ENCODE assay signal across 9 mouse cellular contexts in the genomic region with DNA sequence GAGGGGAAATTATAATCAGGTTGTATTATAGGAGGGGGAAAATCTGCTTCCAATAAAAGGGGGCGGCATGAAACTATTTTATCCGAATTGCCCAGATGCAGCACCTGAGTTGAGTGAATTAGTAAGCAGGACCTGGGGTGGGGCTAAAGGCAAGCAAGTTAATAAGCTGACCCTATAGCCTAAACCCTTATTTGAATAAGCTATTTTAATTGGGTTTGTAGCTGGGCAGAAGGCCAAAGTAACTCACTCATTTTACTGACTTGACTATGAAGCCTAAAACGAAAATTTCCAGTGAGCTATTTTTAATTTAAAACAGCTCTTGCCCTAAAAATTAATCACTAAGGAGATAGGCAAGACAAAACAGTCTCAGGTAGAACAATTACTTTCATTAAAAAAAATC. TPM values are rescaled to one million over a fixed set of nuclear protein-coding genes. Genes with fewer than 3 reads are reported as not detected.
A peak's percentile ranks its signal among the peaks of the same experiment; 100 is the strongest.
DNase-seq lines count a peak whose midpoint lies in the region; ATAC-seq and TF ChIP-seq lines count a peak whose summit lies in the region.
"Had no signal": no experiment of that assay in that cellular context is flagged by ENCODE, and none has a peak within 500 bp of the region (broad histone marks: within the 10 kb centered on the region; RNA-seq: fewer than 3 reads in every experiment).

No protein-coding gene starts in this region.

- no peak overlapping the region for H3K4me2 ChIP-seq in forebrain, embryonic 11.5 days (ENCODE audit: low read depth, low read length, severe bottlenecking)
- H3K4me2 ChIP-seq in liver, embryonic 14.5 days (ENCODE audit: low read depth): peak overlapping the region; percentile 90

- H3K9ac ChIP-seq in forebrain, embryonic 11.5 days (ENCODE audit: low read length): no peak overlapping the region
- H3K9ac ChIP-seq in liver, embryonic 14.5 days (replicated peaks): no peak overlapping the region

- no peak overlapping the region for H3K27ac ChIP-seq in forebrain, embryonic 11.5 days (ENCODE audit: low read depth, low read length)
- H3K27ac ChIP-seq in liver, embryonic 14.5 days: no peak overlapping the region

- H3K4me3 ChIP-seq in forebrain, embryonic 11.5 days (ENCODE audit: low read depth, low read length): no peak overlapping the region
- H3K4me3 ChIP-seq in liver, embryonic 14.5 days (ENCODE audit: insufficient read depth in 1 of 2, low read depth in 2 of 2, low read length in 2 of 2): peak overlapping the region in 1 of 2 experiments; percentile 77; a peak in 2 of 4 replicates

- no peak for TF ChIP-seq CTCF in liver, embryonic 14.5 days (IDR thresholded peaks at IDR 0.05; ENCODE audit: low read depth)

- no peak for TF ChIP-seq EP300 in liver, embryonic 14.5 days (IDR thresholded peaks at IDR 0.05; ENCODE audit: low read depth)

- peak; percentile 57 for DNase-seq in kidney, adult 9 months
- no peak for DNase-seq in kidney, postnatal 4 days
- peak; percentile 24 for DNase-seq in MN1 (ENCODE audit: low spot score)
- DNase-seq in forebrain, embryonic 11.5 days (ENCODE audit: low spot score): peak; percentile 16
- DNase-seq in liver, embryonic 14.5 days (ENCODE audit: low read depth in 3 of 3, low spot score in 3 of 3): no peak
- DNase-seq in embryo, embryonic 9.5 days (ENCODE audit: extremely low spot score): no peak
- DNase-seq in right cerebral cortex, adult 18-20 months: no peak
- no peak for DNase-seq in natural killer cell, adult 2 months (ENCODE audit: low spot score in 2 of 2)

- no peaks in the 10 kb centered on the region for H3K9me3 ChIP-seq in forebrain, embryonic 11.5 days (ENCODE audit: control insufficient read depth, low read length)
- H3K9me3 ChIP-seq in liver, embryonic 14.5 days (ENCODE audit: control insufficient read depth, low read length): no peaks in the 10 kb centered on the region

- H3K4me1 ChIP-seq in forebrain, embryonic 11.5 days (replicated peaks; ENCODE audit: control insufficient read depth, insufficient read depth, low read length): peaks cover 3% of the 10 kb centered on the region; the same call in 1 of the 2 replicates
- H3K4me1 ChIP-seq in liver, embryonic 14.5 days (replicated peaks; ENCODE audit: control insufficient read depth in 2 of 2, insufficient read depth in 2 of 2, low read length in 1 of 2): peaks cover 3 to 7% of the 10 kb centered on the region in 2 experiments; a peak in 3 of 4 replicates

- no peaks in the 10 kb centered on the region for H3K36me3 ChIP-seq in forebrain, embryonic 11.5 days (ENCODE audit: control insufficient read depth, insufficient read depth, low read length)
- H3K36me3 ChIP-seq in liver, embryonic 14.5 days (replicated peaks; ENCODE audit: control insufficient read depth, insufficient read depth, low read depth): no peaks in the 10 kb centered on the region

- WGBS in forebrain, embryonic 11.5 days: 35% methylated on average over 3 of the region's 3 CpGs
- 60% methylated on average over 3 of the region's 3 CpGs for WGBS in liver, embryonic 14.5 days (ENCODE audit: insufficient replicate concordance)

- H3K27me3 ChIP-seq in forebrain, embryonic 11.5 days (ENCODE audit: control insufficient read depth, insufficient read depth, low read length): peaks cover 7% of the 10 kb centered on the region
- H3K27me3 ChIP-seq in liver, embryonic 14.5 days (ENCODE audit: control insufficient read depth, insufficient read depth, low read length): peaks cover 5% of the 10 kb centered on the region

- ATAC-seq in forebrain, embryonic 11.5 days (replicated peaks; ENCODE audit: low FRiP score): no peak
- ATAC-seq in liver, embryonic 14.5 days (ENCODE audit: insufficient read depth): no peak

RNA-seq across cellular contexts. Expression of a gene that starts 2.5 kb away (rescaled TPM):
- 4.0 and 5.7 TPM in 2 replicates for polyA plus RNA-seq in forebrain, embryonic 11.5 days (2014; fragmentation: Nextera tagmentation; extraction: Ambion mirVana)
- polyA plus RNA-seq in liver, embryonic 14.5 days (2012; rRNA removed): 4.4 and 4.7 TPM in 2 replicates
- polyA plus RNA-seq in liver, embryonic 14.5 days (2014; fragmentation: Nextera tagmentation; extraction: Ambion mirVana): 2.8 and 3.5 TPM in 2 replicates

RNA-seq across cellular contexts. Expression of a gene that starts 52.7 kb away (rescaled TPM):
- polyA plus RNA-seq in forebrain, embryonic 11.5 days (2014; fragmentation: Nextera tagmentation; extraction: Ambion mirVana): not detected in 2 replicates
- 0.01 TPM in 1 of 2 replicates, not detected in the other for polyA plus RNA-seq in liver, embryonic 14.5 days (2012; rRNA removed)
- not detected in 2 replicates for polyA plus RNA-seq in liver, embryonic 14.5 days (2014; fragmentation: Nextera tagmentation; extraction: Ambion mirVana)
- polyA plus RNA-seq: neural tube, embryonic 11.5 days had no signal

Comparison
In these comparisons a context has a peak if more than half of its experiments do, and no peak if none do; other contexts are left out.
1. DNase-seq: peak in kidney, adult 9 months (single experiment), MN1 (single experiment) and forebrain, embryonic 11.5 days (single experiment); none in kidney, postnatal 4 days (0 of 2), liver, embryonic 14.5 days (0 of 3), embryo, embryonic 9.5 days (single experiment), right cerebral cortex, adult 18-20 months (single experiment) and natural killer cell, adult 2 months (0 of 2).